Mouse (Mus musculus): ENCODE measurements around the gene Pafah1b3. TPM values are rescaled to one million over a fixed set of nuclear protein-coding genes. Genes with fewer than 3 reads are reported as not detected.
"Not testable (repeated sequence)": the region's sequence is repeated elsewhere in the genome, so short reads cannot be mapped to it uniquely, and the experiment has no call there.

Pafah1b3 gene
- polyA plus RNA-seq, 1 experiment from 2014 or later = 142 TPM

GRCm38 (mm10) chr7:25269029-25269428, 28.8 kb downstream of the Pafah1b3 start:
- peak; percentile 26 for DNase-seq (ENCODE audit: low spot score)

- DNase-seq (ENCODE audit: low spot score) = no peak
Observed at GRCm38 (mm10) chr7:25268588-25268987, 29.2 kb downstream of the Pafah1b3 start.

DNA sequence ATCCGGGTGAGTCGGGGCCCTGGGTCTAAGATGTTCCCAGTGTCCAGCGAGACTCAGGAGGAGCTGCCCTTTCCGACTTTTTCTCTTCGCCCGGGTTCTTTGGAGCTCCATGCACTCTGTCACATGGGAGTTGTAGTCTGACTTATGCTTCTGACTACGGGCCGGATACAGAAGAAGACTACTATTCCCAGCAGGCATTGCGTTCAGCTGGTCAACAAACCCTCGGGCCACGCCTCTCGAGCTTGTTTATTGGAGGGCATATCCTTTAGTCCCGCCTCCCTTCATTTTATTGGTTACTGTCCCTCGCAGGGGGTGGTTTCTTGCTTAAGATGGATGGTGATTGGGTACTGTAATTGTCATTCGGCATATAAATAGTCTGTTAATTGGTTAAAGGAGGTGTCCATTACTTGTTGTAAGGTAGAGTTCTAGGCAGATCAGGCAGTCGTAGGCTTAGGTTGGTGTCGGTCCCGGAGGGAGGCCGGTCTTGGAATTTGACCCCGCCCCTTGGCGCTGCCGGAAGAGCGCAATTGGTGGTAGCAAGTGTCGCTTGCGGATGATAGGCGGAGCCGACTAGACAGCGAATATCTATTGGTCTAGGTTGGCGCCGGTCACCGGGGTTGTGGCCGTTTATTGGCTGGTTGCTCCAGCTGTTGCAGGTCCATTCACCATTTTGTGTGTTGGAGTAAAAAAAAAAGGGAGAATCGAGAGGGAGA, 29.9 kb downstream of the Pafah1b3 start:
- peak; percentile 100 for DNase-seq (ENCODE audit: low spot score)

GRCm38 (mm10) chr7:25267301-25267750, 30.5 kb downstream of the Pafah1b3 start, which contains the start of gene Cic:
Cic (plus strand) TSS chr7:25267704.
- DNase-seq (ENCODE audit: low spot score) = peak; percentile 100

DNA sequence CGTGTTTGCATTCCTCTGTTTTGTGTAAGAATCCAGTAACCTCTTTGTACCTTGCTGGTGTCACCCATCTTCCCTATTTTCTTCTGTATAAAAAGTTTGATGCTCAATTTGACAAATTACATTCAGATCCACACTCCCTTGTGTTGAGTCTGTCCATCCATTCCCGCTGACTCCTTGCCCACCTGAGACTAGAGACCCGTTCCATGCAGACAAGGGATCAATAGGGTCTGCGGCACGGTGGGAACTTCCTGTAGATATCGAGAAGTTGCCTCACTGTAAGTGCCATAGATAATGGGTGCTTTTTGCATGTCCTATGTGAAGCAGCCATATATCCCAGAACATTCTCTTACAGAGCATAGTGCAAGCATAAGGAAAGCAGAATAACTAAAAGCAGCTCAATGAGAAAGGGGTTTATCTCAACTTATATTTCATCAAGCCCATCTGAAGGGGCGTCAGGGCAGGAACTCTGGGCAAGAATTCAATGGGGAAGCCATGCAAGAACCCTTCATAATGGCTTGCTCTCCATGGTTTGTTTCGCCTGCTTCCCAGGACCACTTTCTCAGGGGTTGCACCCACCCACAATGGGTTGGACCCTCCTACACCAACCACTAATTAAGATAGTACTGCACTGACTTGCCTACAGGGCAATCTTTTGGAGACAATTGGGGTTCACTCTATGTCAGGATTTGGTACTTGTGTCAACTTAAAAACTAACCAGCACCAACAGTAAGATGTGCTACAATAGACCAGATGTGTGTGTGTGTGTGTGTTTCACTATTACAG, 31.4 kb downstream of the Pafah1b3 start:
- DNase-seq (ENCODE audit: low spot score) = no peak

DNA sequence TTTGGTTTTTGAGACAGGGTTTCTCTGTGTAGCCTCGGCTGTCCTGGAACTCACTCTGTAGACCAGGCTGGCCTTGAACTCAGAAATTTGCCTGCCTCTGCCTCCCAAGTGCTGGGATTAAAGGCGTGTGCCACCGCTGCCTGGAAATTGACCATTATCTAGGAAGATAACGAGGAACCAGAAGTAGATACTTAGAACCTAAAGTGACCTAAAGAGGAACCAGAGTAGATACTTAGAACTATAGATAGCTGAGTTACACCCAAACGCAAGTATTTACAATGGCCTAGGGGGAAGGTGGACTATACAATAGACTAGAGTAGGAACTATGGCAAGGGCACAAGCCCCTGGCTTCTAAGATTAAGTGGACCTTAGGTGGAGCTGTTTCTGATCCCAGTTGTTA, 32.0 kb downstream of the Pafah1b3 start:
- not testable (repeated sequence) for DNase-seq (ENCODE audit: low spot score)

GRCm38 (mm10) chr7:25263968-25264870, 33.6 kb downstream of the Pafah1b3 start:
- no peak for DNase-seq (ENCODE audit: low spot score)

DNA sequence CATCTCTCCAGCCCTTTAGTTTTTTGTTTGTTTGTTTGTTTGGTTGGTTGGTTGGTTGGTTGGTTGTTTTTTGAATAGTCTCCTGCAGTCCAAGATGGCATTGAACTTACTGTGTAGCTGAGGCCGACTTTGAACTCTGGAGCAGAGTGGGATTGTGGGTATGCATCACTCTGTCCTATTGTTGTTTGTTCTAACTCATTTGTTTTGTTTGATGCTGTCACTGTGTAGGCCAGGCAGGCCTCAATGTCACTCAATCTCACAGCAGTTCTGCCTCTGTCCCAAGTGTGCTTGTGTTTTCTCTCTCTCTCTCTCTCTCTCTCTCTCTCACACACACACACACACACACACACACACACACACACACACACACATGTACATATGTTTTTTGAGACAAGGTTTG, 35.9 kb downstream of the Pafah1b3 start:
- DNase-seq (ENCODE audit: low spot score) = no peak

DNA sequence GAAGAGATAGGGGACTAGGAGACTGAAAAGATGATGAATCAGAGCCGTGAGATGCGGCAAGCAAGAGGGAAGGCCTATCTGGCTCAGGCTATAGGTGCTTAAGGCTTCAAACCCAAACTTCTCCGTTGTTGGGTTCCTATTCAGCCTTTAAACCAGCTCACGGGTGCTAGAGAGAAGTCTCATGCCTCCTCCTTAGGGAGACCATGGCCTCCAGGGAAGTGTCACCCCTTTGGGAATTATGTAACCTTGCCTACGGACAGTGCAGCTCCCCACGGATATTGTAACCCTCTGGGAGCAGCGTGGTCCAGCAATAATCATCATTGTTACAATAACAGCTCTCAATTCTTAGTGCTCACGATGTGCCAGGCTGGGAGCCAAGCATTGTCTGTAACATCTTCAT, 46.0 kb downstream of the Pafah1b3 start:
- no peak for DNase-seq (ENCODE audit: low spot score)

- DNase-seq (ENCODE audit: low spot score) = no peak
Observed at GRCm38 (mm10) chr7:25251071-25251791, 46.6 kb downstream of the Pafah1b3 start.

DNA sequence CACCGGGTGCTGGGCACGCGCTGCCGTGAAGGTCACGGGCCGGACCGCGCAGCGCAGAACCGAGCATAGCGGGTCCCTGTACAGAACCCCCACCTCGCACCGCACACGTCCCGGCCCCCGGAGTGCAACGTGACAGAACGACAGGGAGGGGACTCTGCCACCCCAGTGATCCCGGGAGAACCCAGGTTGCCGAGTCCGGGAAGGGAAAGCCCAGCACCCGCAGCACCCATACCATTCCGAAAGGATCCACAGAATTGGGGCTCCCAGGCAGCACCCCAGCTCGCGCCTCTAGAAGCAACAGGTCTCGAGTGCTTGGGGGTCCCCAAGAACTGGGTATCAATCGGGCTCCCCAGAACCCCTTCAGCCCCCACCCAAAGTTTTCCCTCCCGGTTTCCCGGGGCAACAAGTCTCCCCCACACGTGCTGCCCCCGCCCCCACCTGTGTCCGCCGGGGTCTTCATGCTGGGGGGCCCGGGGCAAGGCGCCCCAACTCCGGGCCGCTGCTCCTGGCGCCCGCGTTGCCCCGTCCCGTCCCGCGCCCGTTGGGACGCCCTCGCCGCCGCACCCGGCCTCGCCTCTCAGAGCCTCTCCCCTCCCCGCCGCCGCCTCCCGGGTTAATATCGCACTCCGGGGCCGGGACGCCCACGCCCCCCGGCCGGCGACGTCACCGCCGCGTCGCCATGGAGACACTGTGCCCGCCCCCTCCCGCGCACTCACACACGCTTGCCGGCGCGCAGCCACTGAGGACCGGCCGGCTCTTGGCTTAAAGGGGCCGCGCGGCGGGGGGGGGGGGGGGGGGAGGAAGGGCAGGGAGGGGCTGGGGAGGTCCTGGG, 47.4 kb downstream of the Pafah1b3 start, which contains the start of gene Erf:
Erf (minus strand) TSS at position 621 of the 832 bp plus-strand sequence.
- peak; percentile 92 for DNase-seq (ENCODE audit: low spot score)

- DNase-seq (ENCODE audit: low spot score) = peak; percentile 79
Observed at GRCm38 (mm10) chr7:25249314-25250140, 48.3 kb downstream of the Pafah1b3 start.

GRCm38 (mm10) chr7:25248846-25249313, 48.9 kb downstream of the Pafah1b3 start:
- DNase-seq (ENCODE audit: low spot score) = no peak

GRCm38 (mm10) chr7:25248018-25248647, 49.7 kb downstream of the Pafah1b3 start:
- peak; percentile 43 for DNase-seq (ENCODE audit: low spot score)

- no peak for DNase-seq (ENCODE audit: low spot score)
Observed at GRCm38 (mm10) chr7:25247498-25247897, 50.3 kb downstream of the Pafah1b3 start.

DNA sequence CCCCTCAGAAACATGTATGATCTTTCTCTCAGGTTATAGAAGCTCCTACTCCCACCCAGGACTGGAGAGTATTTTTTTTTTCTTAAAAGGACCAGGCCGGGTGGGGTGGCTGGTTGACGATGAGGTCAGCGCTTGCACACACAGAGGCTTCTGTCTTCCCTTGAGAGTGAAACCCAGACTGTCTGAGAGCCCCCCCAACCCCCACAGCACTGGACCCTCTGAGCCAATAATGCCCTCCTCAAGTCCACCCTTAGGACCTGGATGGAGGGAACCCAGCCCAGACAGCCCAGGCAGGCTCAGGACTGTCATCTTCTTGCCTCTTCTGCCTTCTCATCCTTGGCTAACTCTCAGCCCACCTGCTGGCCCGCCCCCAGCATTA, 51.0 kb downstream of the Pafah1b3 start:
- DNase-seq (ENCODE audit: low spot score) = no peak

GRCm38 (mm10) chr7:25246079-25246758, 51.6 kb downstream of the Pafah1b3 start:
- DNase-seq (ENCODE audit: low spot score) = no peak
